Mouse (Mus musculus) lung, embryonic 15.5 days (tissue): Measurements from ENCODE around the gene Pde6c. TPM values are rescaled to one million over a fixed set of nuclear protein-coding genes. Genes with fewer than 3 reads are reported as not detected.

Experiments used
- ATAC-seq: fragments of 200-750 bp; cut with Nextera tagmentation; 2 replicates; pipeline ENCODE4 v1.8.0; 2017; ENCODE audit warnings: moderate number of reproducible peaks, borderline replicate concordance; ENCODE audit not compliant: low FRiP score, low TSS enrichment; ENCODE audit errors: extremely low read depth
- H3K27ac ChIP-seq: fragments of 300-500 bp; sonication (generic); 2 replicates; pipeline ENCODE4 v1.5.1; 2015; ENCODE audit warnings: moderate library complexity, mild to moderate bottlenecking, inconsistent platforms
- H3K27me3 ChIP-seq: fragments of 300-500 bp; sonication (generic); 2 replicates; pipeline ENCODE4 v1.6.1; 2015; ENCODE audit warnings: inconsistent platforms
- H3K36me3 ChIP-seq: fragments of 300-500 bp; sonication (generic); 2 replicates; pipeline ENCODE4 v1.6.1; 2015; ENCODE audit warnings: inconsistent platforms
- H3K4me1 ChIP-seq: fragments of 300-500 bp; sonication (generic); 2 replicates; pipeline ENCODE4 v1.6.1; 2015; ENCODE audit warnings: inconsistent platforms
- H3K4me2 ChIP-seq: fragments of 300-500 bp; sonication (generic); 2 replicates; pipeline ENCODE4 v1.6.1; 2015; ENCODE audit warnings: inconsistent platforms, mild to moderate bottlenecking, moderate library complexity
- H3K4me3 ChIP-seq: fragments of 300-500 bp; sonication (generic); 2 replicates; pipeline ENCODE4 v1.5.1; 2015; ENCODE audit warnings: mild to moderate bottlenecking, inconsistent platforms
- H3K9ac ChIP-seq: fragments of 300-500 bp; sonication (generic); 2 replicates; pipeline ENCODE4 v1.6.1; 2015; ENCODE audit warnings: inconsistent platforms
- H3K9me3 ChIP-seq: fragments of 300-500 bp; sonication (generic); 2 replicates; pipeline ENCODE4 v1.6.1; 2016; ENCODE audit warnings: inconsistent platforms
- WGBS: fragments of 180-500 bp; shearing (Covaris S2); methylation state at CpG from one replicate; pipeline ENCODE4 v1.1.7; 2015; 5-methylcytosine and 5-hydroxymethylcytosine counted together
- polyA plus RNA-seq: library from polyadenylated mRNA; unstranded; fragments of >200 nt; fragmentation: Nextera tagmentation; extraction: Ambion mirVana; gene quantifications from 2 replicates; pipeline ENCODE4 v1.2.1, GENCODE M21; 2015

Pde6c gene
- polyA plus RNA-seq, 1 experiment from 2014 or later, result not detected

DNA sequence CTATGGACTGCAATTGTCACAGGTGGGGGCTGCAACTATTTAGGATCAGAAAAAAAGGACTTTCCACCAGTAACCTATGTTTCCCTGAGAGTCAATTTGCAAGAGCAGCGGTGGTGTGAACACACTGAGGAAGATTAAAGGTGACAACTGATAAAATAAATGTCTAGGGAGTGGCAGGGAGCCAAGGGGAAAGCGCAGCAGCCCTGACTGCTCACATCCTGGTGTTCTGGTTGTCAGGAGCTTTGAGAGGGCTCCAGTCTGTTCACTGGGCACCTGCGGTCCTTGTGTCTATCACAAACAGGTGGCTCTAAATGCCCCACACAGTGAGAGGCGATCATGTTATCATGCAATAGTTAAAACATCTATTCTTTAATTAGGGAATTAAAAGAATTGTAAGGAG is 20.0 kb upstream of the Pde6c start:
- no peak for ATAC-seq
- Histone ChIP-seq H3K27me3 (no peaks in the 10 kb centered on the region), H3K4me1 (no peaks in the 10 kb centered on the region), H3K27ac (no peak overlapping the region), H3K9me3 (no peaks in the 10 kb centered on the region), H3K9ac (no peak overlapping the region), H3K4me2 (no peak overlapping the region), H3K36me3 (no peaks in the 10 kb centered on the region), H3K4me3 (no peak overlapping the region)
- 42% methylated on average over 4 of the region's 4 CpGs for WGBS

- Histone ChIP-seq H3K9me3 (no peaks in the 10 kb centered on the region), H3K9ac (no peak overlapping the region), H3K4me2 (no peak overlapping the region), H3K4me3 (no peak overlapping the region), H3K4me1 (no peaks in the 10 kb centered on the region), H3K27ac (no peak overlapping the region), H3K27me3 (no peaks in the 10 kb centered on the region), H3K36me3 (no peaks in the 10 kb centered on the region)
- no peak for ATAC-seq
- WGBS, result 82% methylated on average over 7 of the region's 7 CpGs
These were observed 17.6 kb upstream of the Pde6c start for GRCm38 (mm10) chr19:38114834-38115491.

- Histone ChIP-seq H3K27me3 (peaks cover 24% of the 10 kb centered on the region), H3K9me3 (no peaks in the 10 kb centered on the region), H3K27ac (no peak overlapping the region), H3K4me2 (no peak overlapping the region), H3K4me1 (peaks cover 4% of the 10 kb centered on the region; the same call in 1 of the 2 replicates), H3K9ac (no peak overlapping the region), H3K36me3 (no peaks in the 10 kb centered on the region), H3K4me3 (no peak overlapping the region)
- no peak for ATAC-seq
- 83% methylated on average over 5 of the region's 5 CpGs for WGBS
These were observed 12.3 kb upstream of the Pde6c start for GRCm38 (mm10) chr19:38120123-38120760.

GRCm38 (mm10) chr19:38123921-38124320 is 8.7 kb upstream of the Pde6c start:
- H3K9ac ChIP-seq, result peak overlapping the region; percentile 38; the same call in 1 of the 2 replicates
- peak overlapping the region; percentile 92 for H3K4me2 ChIP-seq
- no peak for ATAC-seq
- H3K9me3 ChIP-seq, result no peaks in the 10 kb centered on the region
- peaks cover 6% of the 10 kb centered on the region; the same call in 1 of the 2 replicates for H3K4me1 ChIP-seq
- peak overlapping the region; percentile 51 for H3K4me3 ChIP-seq
- 21% methylated on average over 9 of the region's 9 CpGs for WGBS
- H3K36me3 ChIP-seq, result no peaks in the 10 kb centered on the region
- no peak overlapping the region for H3K27ac ChIP-seq
- H3K27me3 ChIP-seq, result peaks cover 24% of the 10 kb centered on the region

- Histone ChIP-seq H3K9ac (peak overlapping the region; percentile 38), H3K4me1 (peaks cover 6% of the 10 kb centered on the region; the same call in 1 of the 2 replicates), H3K4me2 (peak overlapping the region; percentile 92), H3K9me3 (no peaks in the 10 kb centered on the region), H3K36me3 (no peaks in the 10 kb centered on the region), H3K4me3 (peak overlapping the region; percentile 51), H3K27ac (peak overlapping the region; percentile 7; the same call in 1 of the 2 replicates), H3K27me3 (peaks cover 24% of the 10 kb centered on the region)
- WGBS, result 2% methylated on average over 52 of the region's 77 CpGs
- peak; percentile 85 for ATAC-seq
These were observed 8.0 kb upstream of the Pde6c start for GRCm38 (mm10) chr19:38124401-38125218.

DNA sequence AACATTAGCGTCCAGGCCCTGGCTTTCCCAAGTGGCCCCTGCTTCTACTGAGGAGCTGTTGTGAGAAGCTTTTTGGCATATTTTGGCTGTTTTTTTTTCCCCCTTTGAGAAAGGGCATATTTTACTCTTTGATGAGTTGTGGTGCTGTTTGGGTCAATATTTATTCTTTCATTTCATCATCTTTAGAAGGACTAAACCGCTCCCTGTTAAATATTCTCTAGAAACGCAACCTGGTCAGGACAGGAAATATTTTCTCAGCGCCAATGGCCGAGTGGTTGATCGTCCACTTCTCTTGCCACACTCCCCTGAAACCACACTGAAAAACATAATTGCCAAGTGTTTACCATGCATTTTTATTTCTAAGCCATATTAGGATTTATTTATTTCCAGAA is 7.4 kb upstream of the Pde6c start, which contains the start of gene Rbp4:
Gene Rbp4 (minus strand): TSS at position 63 of the 392 bp plus-strand sequence.
- Histone ChIP-seq H3K27ac (peak within 1 kb of the TSS; percentile 7; the same call in 1 of the 2 replicates), H3K9me3 (no peaks in the 10 kb centered on the region), H3K9ac (peak within 1 kb of the TSS; percentile 38), H3K27me3 (peaks cover 24% of the 10 kb centered on the region), H3K36me3 (no peaks in the 10 kb centered on the region), H3K4me3 (peak within 1 kb of the TSS; percentile 51), H3K4me2 (peak within 1 kb of the TSS; percentile 92), H3K4me1 (peaks cover 6% of the 10 kb centered on the region; the same call in 1 of the 2 replicates)
- no peak for ATAC-seq
- 46% methylated on average over 6 of the region's 6 CpGs for WGBS

DNA sequence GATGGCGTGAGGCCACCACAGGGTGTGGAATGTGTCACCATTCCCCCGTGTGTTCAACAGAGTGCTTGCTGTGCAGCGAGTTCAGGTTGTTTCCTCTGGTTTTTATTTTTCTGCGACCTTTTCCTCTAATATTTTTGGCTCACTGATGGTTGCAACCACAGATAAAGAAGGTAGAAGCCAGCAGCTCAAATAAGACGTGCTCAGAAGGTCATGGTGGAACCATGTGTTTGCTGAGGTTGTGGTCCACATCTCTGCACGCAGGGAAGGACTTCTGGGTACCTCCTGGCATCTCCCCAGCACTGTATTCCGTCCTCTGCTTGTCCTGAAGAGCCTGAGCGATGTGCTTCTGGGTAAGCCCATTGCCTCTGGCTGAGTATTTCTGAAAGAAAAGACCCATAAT is 5.9 kb upstream of the Pde6c start:
- Histone ChIP-seq H3K27ac (no peak overlapping the region), H3K9me3 (no peaks in the 10 kb centered on the region), H3K27me3 (peaks cover 23% of the 10 kb centered on the region), H3K4me3 (no peak overlapping the region), H3K9ac (no peak overlapping the region), H3K4me2 (no peak overlapping the region), H3K36me3 (no peaks in the 10 kb centered on the region), H3K4me1 (peaks cover 6% of the 10 kb centered on the region; the same call in 1 of the 2 replicates)
- ATAC-seq, result no peak
- 63% methylated on average over 8 of the region's 8 CpGs for WGBS

- Histone ChIP-seq H3K4me3 (no peak overlapping the region), H3K9ac (no peak overlapping the region), H3K4me2 (no peak overlapping the region), H3K27ac (no peak overlapping the region), H3K36me3 (no peaks in the 10 kb centered on the region), H3K27me3 (no peaks in the 10 kb centered on the region), H3K4me1 (no peaks in the 10 kb centered on the region), H3K9me3 (no peaks in the 10 kb centered on the region)
- no peak for ATAC-seq
- 30% methylated on average over 11 of the region's 11 CpGs for WGBS
These were observed 1.4 kb downstream of the Pde6c start for GRCm38 (mm10) chr19:38133986-38134385.

- H3K27me3 ChIP-seq, result no peaks in the 10 kb centered on the region
- H3K27ac ChIP-seq, result no peak overlapping the region
- no peak overlapping the region for H3K4me2 ChIP-seq
- no peaks in the 10 kb centered on the region for H3K4me1 ChIP-seq
- no peak overlapping the region for H3K4me3 ChIP-seq
- H3K9me3 ChIP-seq, result no peaks in the 10 kb centered on the region
- WGBS, result 81% methylated on average over 6 of the region's 6 CpGs
- no peak overlapping the region for H3K9ac ChIP-seq
- no peaks in the 10 kb centered on the region for H3K36me3 ChIP-seq
- ATAC-seq, result no peak
These were observed 2.2 kb downstream of the Pde6c start for GRCm38 (mm10) chr19:38134806-38135205.

DNA sequence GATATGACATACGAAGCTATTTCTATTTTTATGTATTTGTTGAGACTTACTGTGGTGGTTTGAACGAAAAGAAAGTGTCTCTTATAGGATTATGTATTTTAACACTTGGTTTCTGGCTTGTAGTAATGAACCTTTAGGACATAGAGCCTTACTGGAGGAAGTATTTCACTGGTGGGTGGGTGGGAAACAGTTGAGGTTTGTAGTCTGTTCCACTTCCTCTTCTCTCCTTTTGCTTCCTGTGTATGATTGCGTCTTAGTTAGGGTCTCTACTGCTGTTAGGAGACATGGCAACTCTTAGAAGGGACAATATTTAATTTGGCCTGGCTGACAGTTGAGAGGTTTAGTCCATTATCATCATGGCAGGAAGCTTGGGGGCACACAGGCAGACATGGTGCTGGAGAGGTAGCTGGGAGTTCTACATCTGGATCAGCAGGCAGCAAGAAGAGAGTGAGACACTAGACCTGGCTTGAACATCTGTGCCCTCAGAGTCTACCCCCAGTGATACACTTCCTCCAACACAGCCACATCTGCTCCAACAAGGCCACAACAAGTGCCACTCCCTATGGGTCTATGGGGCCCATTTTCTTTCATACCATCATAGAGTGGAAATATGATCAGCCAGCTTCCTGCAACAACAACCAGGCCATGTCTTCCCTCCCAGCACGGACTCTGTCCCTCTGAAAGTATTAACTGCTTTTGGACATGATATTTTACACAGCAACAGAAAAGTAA is 11.1 kb downstream of the Pde6c start:
- H3K9ac ChIP-seq, result no peak overlapping the region
- no peaks in the 10 kb centered on the region for H3K36me3 ChIP-seq
- H3K4me1 ChIP-seq, result no peaks in the 10 kb centered on the region
- H3K27me3 ChIP-seq, result no peaks in the 10 kb centered on the region
- no peaks in the 10 kb centered on the region for H3K9me3 ChIP-seq
- no peak overlapping the region for H3K4me3 ChIP-seq
- H3K27ac ChIP-seq, result no peak overlapping the region
- 69% methylated on average over 4 of the region's 4 CpGs for WGBS
- ATAC-seq, result no peak
- H3K4me2 ChIP-seq, result no peak overlapping the region

- Histone ChIP-seq H3K9me3 (no peaks in the 10 kb centered on the region), H3K36me3 (no peaks in the 10 kb centered on the region), H3K27ac (no peak overlapping the region), H3K4me1 (no peaks in the 10 kb centered on the region), H3K27me3 (no peaks in the 10 kb centered on the region), H3K4me3 (no peak overlapping the region), H3K9ac (no peak overlapping the region), H3K4me2 (no peak overlapping the region)
- no peak for ATAC-seq
- 92% methylated on average over 1 of the region's 1 CpGs for WGBS
These were observed 23.7 kb downstream of the Pde6c start for GRCm38 (mm10) chr19:38156243-38156642.
